ENCODE assay signal across 13 mouse cellular contexts in genomic region chr9:42803061-42803491, GRCm38 (mm10).
DNase-seq lines count a peak whose midpoint lies in the region; ATAC-seq and TF ChIP-seq lines count a peak whose summit lies in the region.
"Had no signal": no experiment of that assay in that cellular context is flagged by ENCODE, and none has a peak within 500 bp of the region (broad histone marks: within the 10 kb centered on the region; RNA-seq: fewer than 3 reads in every experiment).

No protein-coding gene starts in this region.

- no peaks in the 10 kb centered on the region for H3K9me3 ChIP-seq in forebrain, postnatal 0 days (ENCODE audit: low read length)
- H3K9me3 ChIP-seq in forebrain, embryonic 16.5 days (ENCODE audit: control insufficient read depth, low read length) = no peaks in the 10 kb centered on the region
- no peaks in the 10 kb centered on the region for H3K9me3 ChIP-seq in forebrain, embryonic 10.5 days
- H3K9me3 ChIP-seq: liver, embryonic 15.5 days had no signal

- no peaks in the 10 kb centered on the region for H3K27me3 ChIP-seq in forebrain, postnatal 0 days (ENCODE audit: insufficient read depth, low read length)
- no peaks in the 10 kb centered on the region for H3K27me3 ChIP-seq in forebrain, embryonic 16.5 days (replicated peaks; ENCODE audit: control insufficient read depth, insufficient read depth, low read length)
- H3K27me3 ChIP-seq in forebrain, embryonic 10.5 days (ENCODE audit: poor library complexity, severe bottlenecking) = no peaks in the 10 kb centered on the region
- H3K27me3 ChIP-seq: liver, embryonic 15.5 days had no signal

- H3K4me3 ChIP-seq in forebrain, postnatal 0 days (ENCODE audit: low read depth, low read length) = no peak overlapping the region
- H3K4me3 ChIP-seq in forebrain, embryonic 16.5 days (replicated peaks; ENCODE audit: low read length) = no peak overlapping the region
- no peak overlapping the region for H3K4me3 ChIP-seq in layer of hippocampus, adult 2 months
- H3K4me3 ChIP-seq in forebrain, embryonic 10.5 days = no peak overlapping the region
- H3K4me3 ChIP-seq: liver, embryonic 15.5 days; myocyte had no signal

- 41% methylated on average over 3 of the region's 3 CpGs for WGBS in forebrain, postnatal 0 days
- 46% methylated on average over 3 of the region's 3 CpGs for WGBS in forebrain, embryonic 16.5 days
- 79% methylated on average over 3 of the region's 3 CpGs for WGBS in forebrain, embryonic 10.5 days

- H3K4me1 ChIP-seq in forebrain, postnatal 0 days (ENCODE audit: insufficient read depth) = 0 out of 2 replicates have a peak, but pooled peaks cover 3% of the 10 kb centered on the region
- peaks cover 8% of the 10 kb centered on the region; the same call in 1 of the 2 replicates for H3K4me1 ChIP-seq in forebrain, embryonic 16.5 days (replicated peaks; ENCODE audit: control insufficient read depth, insufficient read depth, low read length)
- no peaks in the 10 kb centered on the region for H3K4me1 ChIP-seq in forebrain, embryonic 10.5 days
- H3K4me1 ChIP-seq: liver, embryonic 15.5 days had no signal

- DNase-seq in forebrain, postnatal 0 days = no peak
- no peak for DNase-seq in layer of hippocampus, adult 2 months (ENCODE audit: low spot score in 2 of 2)
- no peak for DNase-seq in layer of hippocampus, postnatal 25 days (ENCODE audit: extremely low spot score in 1 of 2, low spot score in 1 of 2)
- peak; percentile 68 for DNase-seq in adrenal gland, postnatal 10 days
- peak; percentile 31 for DNase-seq in layer of hippocampus, adult 9-11 months
- no peak for DNase-seq in forebrain, embryonic 10.5 days (ENCODE audit: extremely low spot score, low spot score)
- no peak for DNase-seq in thymus, postnatal 14 days
- DNase-seq: B cell, adult 2 months; kidney, adult 8-10 months had no signal

- no peak overlapping the region for H3K4me2 ChIP-seq in forebrain, postnatal 0 days (ENCODE audit: low read depth)
- no peak overlapping the region for H3K4me2 ChIP-seq in forebrain, embryonic 16.5 days (ENCODE audit: low read length)
- H3K4me2 ChIP-seq: liver, embryonic 15.5 days had no signal

- H3K27ac ChIP-seq in forebrain, postnatal 0 days (ENCODE audit: low read depth, low read length) = no peak overlapping the region
- H3K27ac ChIP-seq in forebrain, embryonic 16.5 days (ENCODE audit: low read length) = no peak overlapping the region
- H3K27ac ChIP-seq in layer of hippocampus, adult 2 months = peak overlapping the region; percentile 72
- H3K27ac ChIP-seq in forebrain, embryonic 10.5 days = no peak overlapping the region
- H3K27ac ChIP-seq: liver, embryonic 15.5 days had no signal

- TF ChIP-seq CTCF in forebrain, postnatal 0 days (IDR thresholded peaks at IDR 0.05; ENCODE audit: low read depth) = no peak
- no peak for TF ChIP-seq CTCF in layer of hippocampus, adult 2 months (conservative IDR thresholded peaks at IDR 0.05)

- H3K36me3 ChIP-seq in forebrain, postnatal 0 days (ENCODE audit: insufficient read depth) = no peaks in the 10 kb centered on the region
- no peaks in the 10 kb centered on the region for H3K36me3 ChIP-seq in forebrain, embryonic 16.5 days (ENCODE audit: control insufficient read depth, insufficient read depth)
- H3K36me3 ChIP-seq in forebrain, embryonic 10.5 days (replicated peaks) = no peaks in the 10 kb centered on the region
- H3K36me3 ChIP-seq: liver, embryonic 15.5 days had no signal

- peak; percentile 83 for ATAC-seq in forebrain, postnatal 0 days
- no peak for ATAC-seq in forebrain, embryonic 16.5 days
- ATAC-seq: Patski had no signal

- no peak overlapping the region for H3K9ac ChIP-seq in forebrain, postnatal 0 days
- no peak overlapping the region for H3K9ac ChIP-seq in forebrain, embryonic 16.5 days (replicated peaks; ENCODE audit: low read depth, low read length)
- H3K9ac ChIP-seq: liver, embryonic 15.5 days had no signal

Comparison
In these comparisons a context has a peak if more than half of its experiments do, and no peak if none do; other contexts are left out.
1. DNase-seq: peak in adrenal gland, postnatal 10 days (single experiment) and layer of hippocampus, adult 9-11 months (single experiment); none in forebrain, postnatal 0 days (single experiment), layer of hippocampus, adult 2 months (0 of 2), layer of hippocampus, postnatal 25 days (0 of 2), forebrain, embryonic 10.5 days (single experiment) and thymus, postnatal 14 days (single experiment).